Mouse (Mus musculus): Measurements from ENCODE around the gene Camk1g. TPM values are rescaled to one million over a fixed set of nuclear protein-coding genes. Genes with fewer than 3 reads are reported as not detected.

Gene Camk1g
- total and polyA plus RNA-seq, 3 experiments, result 0.16 to 2.8 TPM; not detected in 1

DNA sequence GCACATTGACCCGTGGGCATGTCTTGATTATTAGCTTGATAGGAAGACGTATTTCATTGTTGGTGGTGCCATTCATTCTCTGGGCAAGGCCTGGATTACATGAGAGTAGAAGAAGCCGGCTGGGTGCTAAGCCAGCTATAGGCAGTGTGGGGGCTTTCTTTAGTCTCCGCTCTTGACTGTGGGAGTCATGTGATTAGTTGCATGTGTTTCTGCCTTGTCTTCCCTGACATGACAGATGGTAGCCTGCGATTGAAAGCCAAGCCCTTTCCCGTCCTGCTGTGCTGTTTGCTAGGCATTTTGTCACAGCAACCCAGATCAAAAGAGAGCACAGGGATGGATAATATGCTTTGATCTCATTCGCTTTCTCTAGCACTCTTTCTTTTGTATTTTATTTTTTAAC, 64.7 kb downstream of the Camk1g start:
- WGBS, result 70% methylated on average over 7 of the region's 7 CpGs

DNA sequence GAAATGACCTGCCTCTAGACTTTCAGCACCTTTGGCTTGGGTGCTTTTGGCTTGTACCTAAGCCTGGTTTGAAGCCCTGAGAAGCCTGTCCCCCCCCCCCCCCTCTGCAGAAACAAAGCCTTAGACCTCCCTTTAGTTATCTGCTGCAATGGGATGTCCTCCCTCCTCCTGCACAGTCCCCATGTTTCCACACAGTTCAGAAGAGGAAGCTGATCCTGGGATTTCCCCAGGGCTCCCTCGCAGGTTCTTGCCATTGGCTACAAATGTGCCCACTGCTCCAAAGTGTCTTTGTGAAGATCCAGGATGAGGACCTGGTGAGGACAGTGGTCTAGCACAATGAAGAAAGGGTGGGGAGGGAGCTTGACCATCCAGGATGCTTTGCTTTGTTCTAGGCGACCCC, 67.0 kb downstream of the Camk1g start:
- TF ChIP-seq POLR2A (IDR thresholded peaks at IDR 0.05; ENCODE audit: insufficient read depth, low read depth, low read length), result no peak
- no peak for TF ChIP-seq CTCF (IDR thresholded peaks at IDR 0.05)
- TF ChIP-seq EP300 (IDR thresholded peaks at IDR 0.05; ENCODE audit: insufficient read depth, low read depth, low read length), result no peak
- intact Hi-C loops (cut with DNase I), result no loop called here
- Histone ChIP-seq H3K9ac (ENCODE audit: low read depth, low read length) (no peak overlapping the region), H3K79me2 (replicated peaks; ENCODE audit: control insufficient read depth, insufficient read depth, low read length) (no peaks in the 10 kb centered on the region), H3K27me3 (ENCODE audit: control insufficient read depth, insufficient read depth, low read length) (no peaks in the 10 kb centered on the region), H3K4me3 (no peak overlapping the region), H3K27ac (no peak overlapping the region), H3K36me3 (ENCODE audit: control insufficient read depth, insufficient read depth, low read length) (no peaks in the 10 kb centered on the region), H3K4me1 (ENCODE audit: control insufficient read depth, insufficient read depth, low read length) (no peaks in the 10 kb centered on the region)
- WGBS, result 70% methylated on average over 2 of the region's 2 CpGs
- DNase-seq, result no peak

More for the DNA sequence above, 64.7 kb downstream of the Camk1g start:
- no peak for DNase-seq
- H3K27me3 ChIP-seq (ENCODE audit: control insufficient read depth, insufficient read depth, low read length), result no peaks in the 10 kb centered on the region
- no peak overlapping the region for H3K27ac ChIP-seq
- TF ChIP-seq CTCF (IDR thresholded peaks at IDR 0.05), result no peak
- TF ChIP-seq EP300 (IDR thresholded peaks at IDR 0.05; ENCODE audit: insufficient read depth, low read depth, low read length), result no peak
- no peak for TF ChIP-seq POLR2A (IDR thresholded peaks at IDR 0.05; ENCODE audit: insufficient read depth, low read depth, low read length)
- intact Hi-C loops (cut with DNase I), result no loop called here
- no peak overlapping the region for H3K4me3 ChIP-seq
- no peaks in the 10 kb centered on the region for H3K4me1 ChIP-seq (ENCODE audit: control insufficient read depth, insufficient read depth, low read length)
- no peak overlapping the region for H3K9ac ChIP-seq (ENCODE audit: low read depth, low read length)
- no peaks in the 10 kb centered on the region for H3K36me3 ChIP-seq (ENCODE audit: control insufficient read depth, insufficient read depth, low read length)
- H3K79me2 ChIP-seq (replicated peaks; ENCODE audit: control insufficient read depth, insufficient read depth, low read length), result no peaks in the 10 kb centered on the region

DNA sequence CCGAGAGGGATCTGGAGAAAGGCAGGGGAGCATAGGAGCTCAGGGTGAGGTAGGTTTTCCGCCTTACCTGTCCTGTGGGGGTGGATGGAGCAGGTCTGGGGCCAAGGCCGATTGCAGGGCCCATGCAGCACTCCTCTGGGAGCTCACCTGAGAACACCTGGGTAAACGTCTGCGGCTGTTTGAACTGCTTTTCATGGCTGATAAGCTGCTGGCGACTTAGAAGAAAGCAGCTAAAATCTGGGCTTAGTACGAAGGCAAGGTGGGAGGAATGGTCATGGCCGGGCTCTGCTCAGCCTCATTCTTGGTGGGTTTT, 68.0 kb downstream of the Camk1g start:
- no peak overlapping the region for H3K27ac ChIP-seq
- H3K4me3 ChIP-seq, result no peak overlapping the region
- DNase-seq, result no peak
- H3K27me3 ChIP-seq (ENCODE audit: control insufficient read depth, insufficient read depth, low read length), result no peaks in the 10 kb centered on the region
- H3K79me2 ChIP-seq (replicated peaks; ENCODE audit: control insufficient read depth, insufficient read depth, low read length), result no peaks in the 10 kb centered on the region
- no peaks in the 10 kb centered on the region for H3K36me3 ChIP-seq (ENCODE audit: control insufficient read depth, insufficient read depth, low read length)
- no peaks in the 10 kb centered on the region for H3K4me1 ChIP-seq (ENCODE audit: control insufficient read depth, insufficient read depth, low read length)
- intact Hi-C loops (cut with DNase I), result no loop called here
- TF ChIP-seq EP300 (IDR thresholded peaks at IDR 0.05; ENCODE audit: insufficient read depth, low read depth, low read length), result no peak
- TF ChIP-seq POLR2A (IDR thresholded peaks at IDR 0.05; ENCODE audit: insufficient read depth, low read depth, low read length), result no peak
- no peak for TF ChIP-seq CTCF (IDR thresholded peaks at IDR 0.05)
- WGBS, result 74% methylated on average over 8 of the region's 8 CpGs
- no peak overlapping the region for H3K9ac ChIP-seq (ENCODE audit: low read depth, low read length)

DNA sequence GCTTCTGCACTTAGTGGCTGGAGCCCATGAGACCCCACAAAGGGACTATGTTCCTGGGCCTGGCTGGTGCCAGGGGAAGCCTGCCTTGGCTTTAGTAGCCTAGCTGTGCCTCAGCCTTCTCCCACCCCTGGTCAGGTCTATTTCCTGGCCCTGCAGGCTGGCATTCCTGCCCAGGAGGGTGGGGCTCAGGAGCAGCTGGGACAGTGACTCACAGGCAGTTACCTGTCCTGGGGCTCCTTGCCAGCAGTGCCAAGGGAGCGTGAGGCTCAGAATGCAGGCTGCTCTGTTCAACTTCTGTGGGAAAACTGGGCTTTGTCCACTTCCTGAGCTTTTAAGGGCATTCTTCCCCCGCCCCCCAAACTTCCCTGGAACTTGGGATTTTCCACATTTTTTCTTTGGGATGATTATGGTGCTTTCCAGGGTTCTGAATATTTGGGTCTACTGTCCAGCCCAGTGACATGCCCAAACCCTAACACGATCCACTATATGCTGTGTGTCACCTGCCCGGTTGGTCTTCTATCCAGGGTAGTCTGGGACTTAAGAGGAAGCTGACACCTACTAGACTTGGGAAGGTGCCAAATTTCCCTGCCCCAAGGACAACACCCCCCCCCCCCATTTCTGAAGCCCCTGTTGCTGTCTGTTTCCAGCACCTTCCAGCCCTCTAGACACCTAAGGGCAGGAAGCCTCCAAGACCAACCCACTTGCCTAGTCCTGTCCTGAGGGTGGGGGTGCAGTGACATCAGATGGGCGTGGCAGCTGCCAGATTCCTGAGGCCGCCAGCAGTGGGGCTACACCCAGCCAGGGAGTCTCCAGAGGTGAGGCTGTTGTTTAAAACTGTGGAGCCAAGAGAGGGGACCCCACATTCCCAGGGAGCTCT, 68.6 kb downstream of the Camk1g start:
- Histone ChIP-seq H3K4me3 (no peak overlapping the region), H3K36me3 (ENCODE audit: control insufficient read depth, insufficient read depth, low read length) (no peaks in the 10 kb centered on the region), H3K27ac (no peak overlapping the region), H3K27me3 (ENCODE audit: control insufficient read depth, insufficient read depth, low read length) (no peaks in the 10 kb centered on the region), H3K4me1 (ENCODE audit: control insufficient read depth, insufficient read depth, low read length) (no peaks in the 10 kb centered on the region), H3K9ac (ENCODE audit: low read depth, low read length) (no peak overlapping the region), H3K79me2 (replicated peaks; ENCODE audit: control insufficient read depth, insufficient read depth, low read length) (no peaks in the 10 kb centered on the region)
- WGBS, result 53% methylated on average over 6 of the region's 6 CpGs
- intact Hi-C loops (cut with DNase I), result no loop called here
- TF ChIP-seq EP300 (IDR thresholded peaks at IDR 0.05; ENCODE audit: insufficient read depth, low read depth, low read length) (no peak), POLR2A (IDR thresholded peaks at IDR 0.05; ENCODE audit: insufficient read depth, low read depth, low read length) (no peak), CTCF (IDR thresholded peaks at IDR 0.05) (no peak)
- DNase-seq, result no peak

DNA sequence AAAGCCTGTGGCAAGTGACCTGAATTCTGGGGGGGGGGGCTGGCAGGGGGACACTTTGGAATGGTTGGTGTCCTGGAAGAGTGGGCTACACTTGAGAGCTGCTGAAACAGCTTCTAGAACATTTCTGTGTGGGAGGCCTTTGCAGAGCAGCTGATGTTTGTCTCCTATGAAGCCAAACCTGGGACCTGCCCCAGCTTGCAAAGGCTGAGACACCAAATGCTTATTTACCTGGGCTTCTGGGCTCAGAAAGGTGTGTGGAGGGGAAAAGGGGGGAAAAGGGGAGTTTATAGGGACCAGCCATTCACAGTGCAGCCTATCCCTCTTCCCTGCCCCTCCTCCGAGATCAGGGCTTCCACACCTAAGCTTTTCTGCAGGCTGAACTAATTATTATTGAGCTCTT, 70.1 kb downstream of the Camk1g start:
- no peak overlapping the region for H3K9ac ChIP-seq (ENCODE audit: low read depth, low read length)
- H3K36me3 ChIP-seq (ENCODE audit: control insufficient read depth, insufficient read depth, low read length), result no peaks in the 10 kb centered on the region
- TF ChIP-seq CTCF (IDR thresholded peaks at IDR 0.05) (no peak), EP300 (IDR thresholded peaks at IDR 0.05; ENCODE audit: insufficient read depth, low read depth, low read length) (no peak), POLR2A (IDR thresholded peaks at IDR 0.05; ENCODE audit: insufficient read depth, low read depth, low read length) (no peak)
- no peaks in the 10 kb centered on the region for H3K27me3 ChIP-seq (ENCODE audit: control insufficient read depth, insufficient read depth, low read length)
- H3K79me2 ChIP-seq (replicated peaks; ENCODE audit: control insufficient read depth, insufficient read depth, low read length), result no peaks in the 10 kb centered on the region
- H3K4me1 ChIP-seq (ENCODE audit: control insufficient read depth, insufficient read depth, low read length), result no peaks in the 10 kb centered on the region
- WGBS, result 61% methylated on average over 1 of the region's 1 CpGs
- H3K4me3 ChIP-seq, result no peak overlapping the region
- no peak for DNase-seq
- intact Hi-C loops (cut with DNase I), result no loop called here
- no peak overlapping the region for H3K27ac ChIP-seq

DNA sequence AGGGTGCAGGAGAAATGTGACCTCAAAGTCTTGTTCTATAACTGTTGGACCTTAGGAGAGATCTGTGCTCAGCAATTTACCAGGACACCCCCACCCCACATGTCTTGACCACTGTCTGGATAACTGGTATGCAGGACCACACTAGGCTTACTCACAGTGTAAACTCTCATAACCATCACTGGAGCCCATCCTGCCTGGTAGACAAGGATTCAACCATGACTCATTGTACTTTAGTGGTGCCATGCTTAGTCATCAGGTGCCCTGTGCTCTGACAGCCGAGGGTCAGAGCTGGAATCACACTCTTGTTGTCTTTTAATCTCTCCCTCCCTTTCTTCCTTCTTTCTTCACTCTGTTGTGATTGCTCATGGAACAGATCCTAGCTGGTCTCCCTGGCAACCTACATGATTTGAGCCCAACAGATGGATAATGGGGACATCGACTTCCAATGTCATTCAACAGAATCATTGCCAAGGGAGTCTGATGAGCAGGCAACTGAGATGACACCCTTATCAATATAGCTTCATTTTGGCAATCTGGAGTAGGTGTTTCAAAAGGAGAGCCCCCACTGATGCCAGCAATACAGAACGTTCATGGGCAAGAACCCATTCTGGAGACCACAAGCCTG, 71.8 kb downstream of the Camk1g start:
- TF ChIP-seq POLR2A (IDR thresholded peaks at IDR 0.05; ENCODE audit: insufficient read depth, low read depth, low read length) (no peak), EP300 (IDR thresholded peaks at IDR 0.05; ENCODE audit: insufficient read depth, low read depth, low read length) (no peak), CTCF (IDR thresholded peaks at IDR 0.05) (no peak)
- no peak overlapping the region for H3K9ac ChIP-seq (ENCODE audit: low read depth, low read length)
- intact Hi-C loops (cut with DNase I), result no loop called here
- no peaks in the 10 kb centered on the region for H3K4me1 ChIP-seq (ENCODE audit: control insufficient read depth, insufficient read depth, low read length)
- no peak overlapping the region for H3K4me3 ChIP-seq
- no peaks in the 10 kb centered on the region for H3K79me2 ChIP-seq (replicated peaks; ENCODE audit: control insufficient read depth, insufficient read depth, low read length)
- 86% methylated on average over 3 of the region's 3 CpGs for WGBS
- H3K36me3 ChIP-seq (ENCODE audit: control insufficient read depth, insufficient read depth, low read length), result no peaks in the 10 kb centered on the region
- no peak overlapping the region for H3K27ac ChIP-seq
- no peaks in the 10 kb centered on the region for H3K27me3 ChIP-seq (ENCODE audit: control insufficient read depth, insufficient read depth, low read length)
- DNase-seq, result no peak

Other genes starting within 250 kb of the Camk1g start
- 10 to 100 TPM in 1 of 2 experiments, 1 to 10 TPM in 1; 7.8 to 10.2 TPM for gene Diexf, start 240.0 kb downstream of the Camk1g start, total RNA-seq (2021)
- 7.3 and 17.5 TPM in 2 replicates for gene Diexf, start 240.0 kb downstream of the Camk1g start, polyA plus RNA-seq (2012; rRNA removed)
- 1 to 10 TPM; 1.9 to 2.1 TPM for gene Irf6, start 217.2 kb downstream of the Camk1g start, total RNA-seq (2021)
- gene Irf6, start 217.2 kb downstream of the Camk1g start, polyA plus RNA-seq (2012; rRNA removed), result 2.5 and 3.6 TPM in 2 replicates
- gene A130010J15Rik, start 202.3 kb downstream of the Camk1g start, total RNA-seq (2021), result 1 to 10 TPM; 3.3 to 3.5 TPM
- 2.7 and 5.1 TPM in 2 replicates for gene A130010J15Rik, start 202.3 kb downstream of the Camk1g start, polyA plus RNA-seq (2012; rRNA removed)
- gene Traf3ip3, start 168.6 kb downstream of the Camk1g start, total RNA-seq (2021), result 1 to 10 TPM in 1 of 2 experiments, under 1 TPM in 1; 0.94 to 2.7 TPM
- gene Traf3ip3, start 168.6 kb downstream of the Camk1g start, polyA plus RNA-seq (2012; rRNA removed), result 1.9 and 2.2 TPM in 2 replicates
- 10 to 100 TPM; 11.4 to 11.9 TPM for gene Lamb3, start 162.6 kb downstream of the Camk1g start, total RNA-seq (2021)
- 9.2 and 11.1 TPM in 2 replicates for gene Lamb3, start 162.6 kb downstream of the Camk1g start, polyA plus RNA-seq (2012; rRNA removed)
- gene Hsd11b1, start 106.2 kb downstream of the Camk1g start, total RNA-seq (2021), result 10 to 100 TPM; 10.5 to 15.1 TPM
- gene Hsd11b1, start 106.2 kb downstream of the Camk1g start, polyA plus RNA-seq (2012; rRNA removed), result 18.8 and 20.9 TPM in 2 replicates
- gene G0s2, start 97.1 kb downstream of the Camk1g start, total RNA-seq (2021), result 10 to 100 TPM; 44.8 to 57.9 TPM
- gene G0s2, start 97.1 kb downstream of the Camk1g start, polyA plus RNA-seq (2012; rRNA removed), result 200 and 229 TPM in 2 replicates

Data from heart, adult 2 months (tissue).